12 mouse cellular contexts compared by ENCODE assay signal in genomic region chr16:25026191-25026590, GRCm38 (mm10).
A peak's percentile ranks its signal among the peaks of the same experiment; 100 is the strongest.
DNase-seq lines count a peak whose midpoint lies in the region; ATAC-seq and TF ChIP-seq lines count a peak whose summit lies in the region.
"Had no signal": no experiment of that assay in that cellular context is flagged by ENCODE, and none has a peak within 500 bp of the region (broad histone marks: within the 10 kb centered on the region; RNA-seq: fewer than 3 reads in every experiment).

No protein-coding gene starts in this region.

- no peak overlapping the region for H3K4me3 ChIP-seq in lung, embryonic 16.5 days (ENCODE audit: low read length)
- H3K4me3 ChIP-seq in intestine, embryonic 16.5 days (ENCODE audit: low read length) = no peak overlapping the region
- H3K4me3 ChIP-seq in macrophage (ENCODE audit: inconsistent target) = no peak overlapping the region
- H3K4me3 ChIP-seq in gastrocnemius, adult 2 months = no peak overlapping the region
- H3K4me3 ChIP-seq: erythroblast, embryonic 14.5 days; midbrain, embryonic 15.5 days had no signal

- DNase-seq in adrenal gland, adult (ENCODE audit: inconsistent age in 2 of 2, low spot score in 1 of 2) = peak; percentile 47 to 73
- DNase-seq in adrenal gland, postnatal 25 days = no peak
- DNase-seq in lung, postnatal 4 days = no peak
- DNase-seq in spleen, postnatal 14 days (ENCODE audit: low spot score in 2 of 2) = no peak
- no peak for DNase-seq in gastrocnemius, adult 2 months
- DNase-seq: cerebellum, adult 18-20 months; gastrocnemius, postnatal 36 days had no signal

- H3K36me3 ChIP-seq in lung, embryonic 16.5 days (ENCODE audit: control insufficient read depth, insufficient read depth, low read length) = no peaks in the 10 kb centered on the region
- H3K36me3 ChIP-seq in intestine, embryonic 16.5 days (ENCODE audit: control insufficient read depth, insufficient read depth, low read length) = no peaks in the 10 kb centered on the region
- no peaks in the 10 kb centered on the region for H3K36me3 ChIP-seq in macrophage (ENCODE audit: inconsistent target)
- H3K36me3 ChIP-seq: midbrain, embryonic 15.5 days had no signal

- intact Hi-C loops in gastrocnemius, adult 2 months (cut with DNase I) = no loop called here

- 58% methylated on average over 1 of the region's 1 CpGs for WGBS in lung, embryonic 16.5 days
- WGBS in intestine, embryonic 16.5 days = 71% methylated on average over 1 of the region's 1 CpGs
- WGBS in macrophage (ENCODE audit: missing documents) = 100% methylated on average over 1 of the region's 1 CpGs

- H3K27me3 ChIP-seq in lung, embryonic 16.5 days (ENCODE audit: control insufficient read depth, insufficient read depth, low read depth, low read length) = no peaks in the 10 kb centered on the region
- no peaks in the 10 kb centered on the region for H3K27me3 ChIP-seq in intestine, embryonic 16.5 days (replicated peaks; ENCODE audit: control insufficient read depth, insufficient read depth, low read length)

- H3K9ac ChIP-seq in lung, embryonic 16.5 days (ENCODE audit: low read length) = no peak overlapping the region
- H3K9ac ChIP-seq in intestine, embryonic 16.5 days (ENCODE audit: low read depth, low read length) = no peak overlapping the region
- H3K9ac ChIP-seq: midbrain, embryonic 15.5 days had no signal

- H3K4me2 ChIP-seq in lung, embryonic 16.5 days (ENCODE audit: low read depth, low read length) = no peak overlapping the region
- no peak overlapping the region for H3K4me2 ChIP-seq in intestine, embryonic 16.5 days (ENCODE audit: low read depth, low read length)
- H3K4me2 ChIP-seq: midbrain, embryonic 15.5 days had no signal

- no peak overlapping the region for H3K27ac ChIP-seq in lung, embryonic 16.5 days (ENCODE audit: low read length)
- H3K27ac ChIP-seq in intestine, embryonic 16.5 days (ENCODE audit: low read length) = no peak overlapping the region
- H3K27ac ChIP-seq in macrophage = peak overlapping the region; percentile 80; the same call in 1 of the 2 replicates
- H3K27ac ChIP-seq in gastrocnemius, adult 2 months = no peak overlapping the region
- H3K27ac ChIP-seq: midbrain, embryonic 15.5 days had no signal

- no peaks in the 10 kb centered on the region for H3K79me2 ChIP-seq in macrophage (ENCODE audit: inconsistent target)

- no peaks in the 10 kb centered on the region for H3K9me3 ChIP-seq in lung, embryonic 16.5 days (ENCODE audit: control insufficient read depth, low read length)
- H3K9me3 ChIP-seq in intestine, embryonic 16.5 days (ENCODE audit: control insufficient read depth, low read length) = no peaks in the 10 kb centered on the region
- H3K9me3 ChIP-seq: midbrain, embryonic 15.5 days had no signal

- peak; percentile 54 for ATAC-seq in lung, embryonic 16.5 days (ENCODE audit: low read depth)
- ATAC-seq in intestine, embryonic 16.5 days = peak; percentile 76
- ATAC-seq: midbrain, embryonic 15.5 days had no signal

- no peaks in the 10 kb centered on the region; the same call in 1 of the 2 replicates for H3K4me1 ChIP-seq in lung, embryonic 16.5 days (replicated peaks; ENCODE audit: control insufficient read depth, insufficient read depth, low read length)
- peaks cover 3% of the 10 kb centered on the region; the same call in 1 of the 2 replicates for H3K4me1 ChIP-seq in intestine, embryonic 16.5 days (ENCODE audit: control insufficient read depth, insufficient read depth, low read length)
- H3K4me1 ChIP-seq: midbrain, embryonic 15.5 days had no signal

- no peak for TF ChIP-seq CTCF in gastrocnemius, adult 2 months (IDR thresholded peaks at IDR 0.05)

Comparison
In these comparisons a context has a peak if more than half of its experiments do, and no peak if none do; other contexts are left out.
1. DNase-seq: peak in adrenal gland, adult (2 of 2); none in adrenal gland, postnatal 25 days (single experiment), lung, postnatal 4 days (0 of 2), spleen, postnatal 14 days (0 of 2) and gastrocnemius, adult 2 months (single experiment).